Mouse (Mus musculus) brain, embryonic 18.5 days (tissue): Measurements from ENCODE around the gene Grhl1.
A peak's percentile ranks its signal among the peaks of the same experiment; 100 is the strongest.
"Not testable (repeated sequence)": the region's sequence is repeated elsewhere in the genome, so short reads cannot be mapped to it uniquely, and the experiment has no call there.

Experiments used
- DNase-seq: peaks from one replicate; pipeline ENCODE4 v3.0.0-alpha.2; 2012; ENCODE audit warnings: low read depth, low spot score

The Grhl1 gene

GRCm38 (mm10) chr12:24571523-24572392 is at the start of gene Grhl1:
Gene Grhl1, plus strand, starts transcription at chr12:24572283.
- DNase-seq = peak; percentile 82

- DNase-seq = not testable (repeated sequence)
These were observed 47.0 kb upstream of the Grhl1 start for GRCm38 (mm10) chr12:24525065-24525464.

GRCm38 (mm10) chr12:24536390-24536789 is 35.7 kb upstream of the Grhl1 start:
- no peak for DNase-seq

GRCm38 (mm10) chr12:24537201-24537600 is 34.9 kb upstream of the Grhl1 start:
- no peak for DNase-seq

GRCm38 (mm10) chr12:24537965-24538364 is 34.1 kb upstream of the Grhl1 start:
- DNase-seq = no peak

GRCm38 (mm10) chr12:24541426-24542154 is 30.5 kb upstream of the Grhl1 start:
- DNase-seq = no peak

- no peak for DNase-seq
These were observed 24.4 kb upstream of the Grhl1 start for GRCm38 (mm10) chr12:24547686-24548085.

- no peak for DNase-seq
These were observed 23.2 kb upstream of the Grhl1 start for GRCm38 (mm10) chr12:24548885-24549284.

- DNase-seq = no peak
These were observed 19.6 kb upstream of the Grhl1 start for GRCm38 (mm10) chr12:24552531-24552930.

- no peak for DNase-seq
These were observed 16.1 kb upstream of the Grhl1 start for GRCm38 (mm10) chr12:24555976-24556375.

GRCm38 (mm10) chr12:24563395-24563960 is 8.6 kb upstream of the Grhl1 start:
- DNase-seq = no peak

GRCm38 (mm10) chr12:24565311-24565710 is 6.8 kb upstream of the Grhl1 start:
- no peak for DNase-seq

GRCm38 (mm10) chr12:24567606-24568005 is 4.5 kb upstream of the Grhl1 start:
- DNase-seq = no peak

- DNase-seq = no peak
These were observed 565 bp downstream of the Grhl1 start for GRCm38 (mm10) chr12:24572421-24573274.

GRCm38 (mm10) chr12:24573275-24573580 is 1.1 kb downstream of the Grhl1 start:
- DNase-seq = no peak

GRCm38 (mm10) chr12:24574870-24575269 is 2.8 kb downstream of the Grhl1 start:
- DNase-seq = no peak

- no peak for DNase-seq
These were observed 8.4 kb downstream of the Grhl1 start for GRCm38 (mm10) chr12:24580452-24580851.

- no peak for DNase-seq
These were observed 9.1 kb downstream of the Grhl1 start for GRCm38 (mm10) chr12:24580996-24581683.

GRCm38 (mm10) chr12:24583653-24584052 is 11.6 kb downstream of the Grhl1 start:
- no peak for DNase-seq

GRCm38 (mm10) chr12:24584835-24585234 is 12.8 kb downstream of the Grhl1 start:
- no peak for DNase-seq

- no peak for DNase-seq
These were observed 14.1 kb downstream of the Grhl1 start for GRCm38 (mm10) chr12:24586193-24586592.
